Mouse (Mus musculus) embryonic facial prominence, embryonic 11.5 days (tissue): ENCODE measurements around the gene Palld. TPM values are rescaled to one million over a fixed set of nuclear protein-coding genes. Genes with fewer than 3 reads are reported as not detected.

Experiments
- ATAC-seq: fragments of 200-750 bp; cut with Nextera tagmentation; replicated peaks from 2 replicates; pipeline ENCODE4 v1.8.0; 2017; ENCODE audit warnings: low read depth; ENCODE audit not compliant: insufficient number of reproducible peaks, low FRiP score, low TSS enrichment
- DNase-seq: peaks from one replicate; pipeline ENCODE4 v3.0.0-alpha.2; 2015; ENCODE audit warnings: low spot score
- H3K27ac ChIP-seq: fragments of 300-500 bp; sonication (generic); replicated peaks from 2 replicates; pipeline ENCODE4 v1.5.1; 2014; ENCODE audit warnings: mild to moderate bottlenecking, low read depth, low read length, control low read depth
- H3K27me3 ChIP-seq: fragments of 300-500 bp; sonication (generic); 2 replicates; pipeline ENCODE4 v1.6.1; 2014; ENCODE audit warnings: mild to moderate bottlenecking, low read length, moderate library complexity, mixed read lengths; ENCODE audit not compliant: control insufficient read depth, insufficient read depth
- H3K36me3 ChIP-seq: fragments of 300-500 bp; sonication (generic); replicated peaks from 2 replicates; pipeline ENCODE4 v1.6.1; 2014; ENCODE audit warnings: low read depth, mild to moderate bottlenecking, low read length, moderate library complexity, mixed read lengths; ENCODE audit not compliant: control insufficient read depth, insufficient read depth
- H3K4me1 ChIP-seq: fragments of 300-500 bp; sonication (generic); 2 replicates; pipeline ENCODE4 v1.6.1; 2014; ENCODE audit warnings: low read length, mixed read lengths; ENCODE audit not compliant: control insufficient read depth, insufficient read depth
- H3K4me2 ChIP-seq: fragments of 300-500 bp; sonication (generic); 2 replicates; pipeline ENCODE4 v1.6.1; 2014; ENCODE audit warnings: low read depth, mild to moderate bottlenecking, control low read depth, low read length, moderate library complexity
- H3K4me3 ChIP-seq: fragments of 300-500 bp; sonication (generic); 2 replicates; pipeline ENCODE4 v1.5.1; 2014; ENCODE audit warnings: low read depth, low read length, control low read depth
- H3K9ac ChIP-seq: fragments of 300-500 bp; sonication (generic); replicated peaks from 2 replicates; pipeline ENCODE4 v1.6.1; 2014; ENCODE audit warnings: mild to moderate bottlenecking, control low read depth, low read length
- H3K9me3 ChIP-seq: fragments of 300-500 bp; sonication (generic); replicated peaks from 2 replicates; pipeline ENCODE4 v1.6.1; 2016; ENCODE audit warnings: mild to moderate bottlenecking, low read length, inconsistent platforms, mixed read lengths; ENCODE audit not compliant: control insufficient read depth
- WGBS: fragments of 180-500 bp; shearing (Covaris S2); extraction: QIAGEN DNeasy Blood & Tissue Kit; methylation state at CpG from one replicate; pipeline ENCODE4 v1.1.7; 2014; 5-methylcytosine and 5-hydroxymethylcytosine counted together
- polyA plus RNA-seq: library from polyadenylated mRNA; unstranded; fragments of >200 nt; fragmentation: Nextera tagmentation; extraction: Ambion mirVana; gene quantifications from 2 replicates; pipeline ENCODE4 v1.2.1, GENCODE M21; 2014

Gene Palld
- polyA plus RNA-seq, 1 experiment from 2014 or later: 52.4 TPM

GRCm38 (mm10) chr8:61537471-61537870 lies 365.0 kb downstream of the Palld start:
- H3K4me3 ChIP-seq: no peak overlapping the region
- DNase-seq: no peak
- WGBS: 69% methylated on average over 5 of the region's 5 CpGs
- H3K27ac ChIP-seq: no peak overlapping the region
- H3K4me2 ChIP-seq: no peak overlapping the region
- H3K36me3 ChIP-seq: peaks cover 2% of the 10 kb centered on the region; the same call in 1 of the 2 replicates
- no peaks in the 10 kb centered on the region for H3K9me3 ChIP-seq
- ATAC-seq: no peak
- H3K27me3 ChIP-seq: no peaks in the 10 kb centered on the region
- no peaks in the 10 kb centered on the region for H3K4me1 ChIP-seq
- H3K9ac ChIP-seq: no peak overlapping the region

- 80% methylated on average over 11 of the region's 11 CpGs for WGBS
- no peak for ATAC-seq
- no peak for DNase-seq
- no peak overlapping the region for H3K9ac ChIP-seq
- no peaks in the 10 kb centered on the region for H3K9me3 ChIP-seq
- no peaks in the 10 kb centered on the region for H3K4me1 ChIP-seq
- no peak overlapping the region for H3K4me3 ChIP-seq
- H3K27ac ChIP-seq: no peak overlapping the region
- H3K4me2 ChIP-seq: no peak overlapping the region
- H3K27me3 ChIP-seq: no peaks in the 10 kb centered on the region
- H3K36me3 ChIP-seq: peaks cover 7% of the 10 kb centered on the region
These were observed 367.0 kb downstream of the Palld start for GRCm38 (mm10) chr8:61535472-61535871.

GRCm38 (mm10) chr8:61533356-61533926 lies 369.0 kb downstream of the Palld start:
- H3K36me3 ChIP-seq: peaks cover 7% of the 10 kb centered on the region

GRCm38 (mm10) chr8:61532831-61533230 lies 369.7 kb downstream of the Palld start:
- peaks cover 5% of the 10 kb centered on the region for H3K36me3 ChIP-seq
- H3K9ac ChIP-seq: no peak overlapping the region
- no peak overlapping the region for H3K4me3 ChIP-seq
- H3K4me2 ChIP-seq: no peak overlapping the region; the same call in 1 of the 2 replicates
- H3K4me1 ChIP-seq: no peaks in the 10 kb centered on the region
- H3K27me3 ChIP-seq: no peaks in the 10 kb centered on the region
- WGBS: 75% methylated on average over 5 of the region's 5 CpGs
- DNase-seq: no peak
- no peaks in the 10 kb centered on the region for H3K9me3 ChIP-seq
- no peak overlapping the region for H3K27ac ChIP-seq
- no peak for ATAC-seq

More at GRCm38 (mm10) chr8:61533356-61533926, 369.0 kb downstream of the Palld start:
- Histone ChIP-seq H3K4me1 (no peaks in the 10 kb centered on the region), H3K9me3 (no peaks in the 10 kb centered on the region), H3K27ac (no peak overlapping the region), H3K4me3 (no peak overlapping the region), H3K4me2 (no peak overlapping the region), H3K9ac (no peak overlapping the region), H3K27me3 (no peaks in the 10 kb centered on the region)
- DNase-seq: no peak
- WGBS: 43% methylated on average over 16 of the region's 16 CpGs
- ATAC-seq: no peak

DNA sequence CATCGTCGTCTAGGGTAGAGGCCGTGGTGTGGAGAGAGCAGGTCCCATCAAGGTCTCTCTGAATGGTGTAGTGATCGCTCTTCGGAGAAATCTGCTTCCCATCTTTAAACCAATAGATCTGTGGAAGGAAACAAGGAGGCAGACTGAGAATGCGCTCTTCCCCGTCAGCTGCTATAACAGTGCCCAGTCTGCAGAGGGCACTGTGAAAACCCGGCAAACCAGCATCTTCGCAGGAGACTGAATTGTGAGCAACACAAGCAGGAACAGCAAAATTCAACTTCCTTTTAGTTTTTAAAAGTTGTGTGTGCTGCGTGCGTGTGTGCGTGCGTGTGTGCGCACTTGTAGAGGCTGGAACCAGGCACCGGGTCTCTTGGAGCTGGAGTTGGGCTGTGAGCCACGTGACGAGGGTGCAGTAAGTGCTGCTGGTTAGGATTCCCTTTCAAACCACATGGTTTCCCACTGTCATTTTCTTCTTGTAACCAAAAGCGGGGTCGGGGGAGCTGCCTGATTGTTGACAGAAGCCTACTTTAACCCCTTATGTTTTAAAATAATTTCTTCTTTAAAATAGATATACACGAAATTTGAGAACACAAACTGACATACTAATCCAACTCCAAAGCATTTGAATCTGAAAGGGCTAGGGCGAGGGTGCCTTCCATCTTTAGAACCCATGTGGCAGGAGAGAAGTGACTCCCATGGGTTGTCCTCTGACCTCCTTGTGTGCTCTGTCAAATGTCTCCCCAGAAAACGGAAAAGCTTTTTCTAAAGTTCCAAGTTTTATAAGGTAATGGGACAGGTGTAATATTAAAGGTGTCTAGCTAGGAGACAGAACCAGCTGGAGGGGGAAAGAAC lies 370.3 kb downstream of the Palld start:
- Histone ChIP-seq H3K4me2 (no peak overlapping the region; the same call in 1 of the 2 replicates), H3K36me3 (peaks cover 5% of the 10 kb centered on the region), H3K4me3 (no peak overlapping the region), H3K27ac (no peak overlapping the region), H3K9me3 (no peaks in the 10 kb centered on the region), H3K27me3 (no peaks in the 10 kb centered on the region), H3K4me1 (no peaks in the 10 kb centered on the region), H3K9ac (no peak overlapping the region)
- DNase-seq: no peak
- ATAC-seq: no peak
- 60% methylated on average over 22 of the region's 22 CpGs for whole genome bisulfite sequencing

GRCm38 (mm10) chr8:61528642-61529041 lies 373.8 kb downstream of the Palld start:
- Histone ChIP-seq H3K9ac (no peak overlapping the region), H3K4me1 (no peaks in the 10 kb centered on the region), H3K4me3 (no peak overlapping the region), H3K27ac (no peak overlapping the region), H3K4me2 (no peak overlapping the region), H3K9me3 (no peaks in the 10 kb centered on the region), H3K27me3 (no peaks in the 10 kb centered on the region), H3K36me3 (peaks cover 5% of the 10 kb centered on the region)
- no peak for DNase-seq
- 86% methylated on average over 6 of the region's 6 CpGs for WGBS
- no peak for ATAC-seq

DNA sequence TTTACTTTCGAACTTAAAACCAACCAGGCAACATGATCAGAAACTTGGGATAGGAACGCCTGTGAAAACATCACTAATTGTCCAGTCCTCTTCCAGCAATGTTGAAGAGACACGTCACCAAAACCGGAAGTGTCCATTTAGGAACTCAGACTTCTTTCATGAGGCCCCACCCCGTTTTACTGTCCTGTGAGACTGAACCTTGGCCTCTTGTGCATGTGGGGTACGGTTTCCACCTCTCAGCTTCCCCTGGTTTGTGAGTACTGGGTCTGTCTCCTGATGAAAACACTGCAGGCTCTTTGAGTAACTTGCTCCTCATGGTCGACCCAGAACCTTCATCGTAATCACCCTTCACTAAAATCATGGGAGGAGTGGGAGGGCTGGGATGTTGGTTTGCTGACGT lies 374.3 kb downstream of the Palld start:
- no peak overlapping the region for H3K9ac ChIP-seq
- H3K4me3 ChIP-seq: no peak overlapping the region
- H3K4me1 ChIP-seq: no peaks in the 10 kb centered on the region
- no peak for DNase-seq
- no peak overlapping the region for H3K27ac ChIP-seq
- no peak overlapping the region for H3K4me2 ChIP-seq
- H3K9me3 ChIP-seq: no peaks in the 10 kb centered on the region
- ATAC-seq: no peak
- peaks cover 5% of the 10 kb centered on the region for H3K36me3 ChIP-seq
- 93% methylated on average over 9 of the region's 9 CpGs for WGBS
- H3K27me3 ChIP-seq: no peaks in the 10 kb centered on the region

GRCm38 (mm10) chr8:61527037-61527436 lies 375.5 kb downstream of the Palld start:
- ATAC-seq: no peak
- WGBS: 90% methylated on average over 14 of the region's 14 CpGs
- no peak overlapping the region for H3K4me2 ChIP-seq
- H3K9me3 ChIP-seq: no peaks in the 10 kb centered on the region
- H3K4me1 ChIP-seq: no peaks in the 10 kb centered on the region
- H3K27me3 ChIP-seq: no peaks in the 10 kb centered on the region
- H3K4me3 ChIP-seq: no peak overlapping the region
- peaks cover 3% of the 10 kb centered on the region for H3K36me3 ChIP-seq
- no peak for DNase-seq
- no peak overlapping the region for H3K9ac ChIP-seq
- no peak overlapping the region for H3K27ac ChIP-seq
